Mouse (Mus musculus) MEL (cell line): ENCODE data around the gene Plekhg6. TPM values are rescaled to one million over a fixed set of nuclear protein-coding genes. Genes with fewer than 3 reads are reported as not detected.

ENCODE experiments used
- DNase-seq: peaks from one replicate; pipeline ENCODE4 v3.0.0; 2011; ENCODE audit warnings: low read depth, low spot score
- H3K27ac ChIP-seq: 2 replicates; pipeline ENCODE4 v1.5.1; 2012; ENCODE audit warnings: low read depth, mild to moderate bottlenecking, control low read depth, low read length, moderate library complexity; ENCODE audit not compliant: control insufficient read depth
- H3K27me3 ChIP-seq, 2 experiments: fragments of 150-350 bp in 1 of 2; sonication (generic) in 1 of 2; 2 replicates each; pipeline ENCODE4 v1.6.1; 2012; ENCODE audit warnings: low read length in 2 of 2, mild to moderate bottlenecking in 2 of 2, improper control_type of control experiment in 1 of 2, moderate library complexity in 1 of 2; ENCODE audit not compliant: insufficient read depth in 2 of 2, control insufficient read depth in 1 of 2
- H3K36me3 ChIP-seq, 2 experiments: 2 replicates each; pipeline ENCODE4 v1.6.1; 2012 to 2014; ENCODE audit warnings: low read length in 2 of 2, improper control_type of control experiment in 1 of 2, inconsistent platforms in 1 of 2, mild to moderate bottlenecking in 1 of 2; ENCODE audit not compliant: insufficient read depth in 2 of 2, control insufficient read depth in 1 of 2
- H3K4me1 ChIP-seq, 2 experiments: fragments of 150-350 bp in 1 of 2; sonication (generic) in 1 of 2; 2 replicates each; pipeline ENCODE4 v1.6.1; 2012; ENCODE audit warnings: low read length in 2 of 2, improper control_type of control experiment in 1 of 2, mild to moderate bottlenecking in 1 of 2; ENCODE audit not compliant: insufficient read depth in 2 of 2, control insufficient read depth in 1 of 2
- H3K4me3 ChIP-seq, 2 experiments: fragments of 150-350 bp in 1 of 2; sonication (generic) in 1 of 2; 2 replicates each; pipeline ENCODE4 v1.5.1; 2012; ENCODE audit warnings: low read depth in 2 of 2, low read length in 2 of 2, mild to moderate bottlenecking in 2 of 2, moderate library complexity in 2 of 2, control low read depth in 1 of 2, improper control_type of control experiment in 1 of 2; ENCODE audit not compliant: control insufficient read depth in 1 of 2, insufficient read depth in 1 of 2
- H3K79me2 ChIP-seq: 2 replicates; pipeline ENCODE4 v1.6.1; 2012; ENCODE audit warnings: mild to moderate bottlenecking, low read length, moderate library complexity; ENCODE audit not compliant: control insufficient read depth, poor library complexity, insufficient read depth
- H3K9ac ChIP-seq: 2 replicates; pipeline ENCODE4 v1.6.1; 2012; ENCODE audit warnings: low read depth, mild to moderate bottlenecking, control low read depth, low read length, moderate library complexity; ENCODE audit not compliant: control insufficient read depth, poor library complexity, severe bottlenecking
- H3K9me3 ChIP-seq: fragments of 150-350 bp; sonication (generic); replicated peaks from 2 replicates; pipeline ENCODE4 v1.6.1; 2012; ENCODE audit warnings: mild to moderate bottlenecking, low read length, improper control_type of control experiment, moderate library complexity; ENCODE audit not compliant: insufficient read depth
- BHLHE40 ChIP-seq: IDR thresholded peaks from 2 replicates; pipeline ENCODE4 v1.6.1; 2012; ENCODE audit warnings: low read depth, mild to moderate bottlenecking, inconsistent platforms, low read length, improper control_type of control experiment, borderline replicate concordance
- CHD1 ChIP-seq: IDR thresholded peaks from 2 replicates; pipeline ENCODE4 v1.6.1; 2012; ENCODE audit warnings: low read depth, mild to moderate bottlenecking, inconsistent platforms, low read length, improper control_type of control experiment
- EP300 ChIP-seq, 2 experiments: IDR thresholded peaks; 2 replicates each; pipeline ENCODE4 v1.6.1; 2011; ENCODE audit warnings: improper control_type of control experiment in 2 of 2, low read length in 2 of 2, low read depth in 1 of 2, mild to moderate bottlenecking in 1 of 2
- GATA1 ChIP-seq: IDR thresholded peaks from 2 replicates; pipeline ENCODE4 v1.6.1; 2011; ENCODE audit warnings: low read depth, low read length, improper control_type of control experiment
- HCFC1 ChIP-seq: IDR thresholded peaks from 2 replicates; pipeline ENCODE4 v1.6.1; 2012; ENCODE audit warnings: low read depth, mild to moderate bottlenecking, inconsistent platforms, low read length, improper control_type of control experiment, moderate library complexity
- JUND ChIP-seq: IDR thresholded peaks from 2 replicates; pipeline ENCODE4 v1.6.1; 2011; ENCODE audit warnings: low read depth, mild to moderate bottlenecking, improper control_type of control experiment, low read length
- KAT2A ChIP-seq: conservative IDR thresholded peaks from 2 replicates; pipeline ENCODE4 v1.6.1; 2012; ENCODE audit warnings: low read depth, low read length, improper control_type of control experiment, inconsistent platforms
- MAFK ChIP-seq: IDR thresholded peaks from 2 replicates; pipeline ENCODE4 v1.6.1; 2011; ENCODE audit warnings: low read depth, mild to moderate bottlenecking, low read length, improper control_type of control experiment, borderline replicate concordance
- MAX ChIP-seq: IDR thresholded peaks from 2 replicates; pipeline ENCODE4 v1.6.1; 2011; ENCODE audit warnings: low read length, improper control_type of control experiment
- MYC ChIP-seq: IDR thresholded peaks from 2 replicates; pipeline ENCODE4 v1.6.1; 2011; ENCODE audit warnings: low read depth, mild to moderate bottlenecking, low read length, improper control_type of control experiment, moderate library complexity
- POLR2AphosphoS2 ChIP-seq: IDR thresholded peaks from 2 replicates; pipeline ENCODE4 v1.6.1; 2011; ENCODE audit warnings: low read length, improper control_type of control experiment
- RCOR1 ChIP-seq: IDR thresholded peaks from 2 replicates; pipeline ENCODE4 v1.6.1; 2012; ENCODE audit warnings: low read depth, mild to moderate bottlenecking, inconsistent platforms, low read length, improper control_type of control experiment
- SIN3A ChIP-seq: IDR thresholded peaks from 2 replicates; pipeline ENCODE4 v1.6.1; 2012; ENCODE audit warnings: low read length, improper control_type of control experiment, inconsistent platforms
- TCF12 ChIP-seq: IDR thresholded peaks from 2 replicates; pipeline ENCODE4 v1.6.1; 2014; ENCODE audit warnings: low read depth, mild to moderate bottlenecking, inconsistent platforms, low read length, improper control_type of control experiment, moderate library complexity
- UBTF ChIP-seq: IDR thresholded peaks from 2 replicates; pipeline ENCODE4 v1.6.1; 2012; ENCODE audit warnings: low read depth, mild to moderate bottlenecking, inconsistent platforms, low read length, improper control_type of control experiment, moderate library complexity, borderline replicate concordance; ENCODE audit not compliant: insufficient read depth
- USF1 ChIP-seq: IDR thresholded peaks from 2 replicates; pipeline ENCODE4 v1.6.1; 2014; ENCODE audit warnings: low read depth, mild to moderate bottlenecking, inconsistent platforms, low read length, improper control_type of control experiment, moderate library complexity
- USF2 ChIP-seq, 2 experiments: IDR thresholded peaks; 2 replicates each; pipeline ENCODE4 v1.6.1; 2011 to 2012; ENCODE audit warnings: improper control_type of control experiment in 2 of 2, low read length in 2 of 2, borderline replicate concordance in 1 of 2, inconsistent platforms in 1 of 2, low read depth in 1 of 2, mild to moderate bottlenecking in 1 of 2; ENCODE audit not compliant: insufficient read depth in 1 of 2
- ZC3H11A ChIP-seq: IDR thresholded peaks from 2 replicates; pipeline ENCODE4 v1.6.1; 2012; ENCODE audit warnings: low read depth, mild to moderate bottlenecking, inconsistent platforms, low read length, improper control_type of control experiment
- ZMIZ1 ChIP-seq: IDR thresholded peaks from 2 replicates; pipeline ENCODE4 v1.6.1; 2012; ENCODE audit warnings: low read depth, mild to moderate bottlenecking, inconsistent platforms, low read length, improper control_type of control experiment, moderate library complexity
- polyA plus RNA-seq, 2 experiments: library from polyadenylated mRNA; stranded (reverse) in 1 of 2; unstranded in 1 of 2; fragments of >175 nt in 1 of 2; fragments of >200 nt in 1 of 2; gene quantifications; 2 replicates each; pipeline versions ENCODE4 v1.2.1 to v1.2.4; 2012; ENCODE audit warnings: low replicate concordance in 2 of 2, low read depth in 1 of 2; ENCODE audit not compliant: insufficient read length in 2 of 2, insufficient read depth in 1 of 2, missing spikeins in 1 of 2
- total RNA-seq: library from RNA; depleted of rRNA; stranded (reverse); fragments of 300-350 nt; gene quantifications from 2 replicates; pipeline ENCODE4 v1.2.3, GENCODE M21; 2012

Gene Plekhg6
- total and polyA plus RNA-seq, 3 experiments, result 0.13 TPM; not detected in 2

DNA sequence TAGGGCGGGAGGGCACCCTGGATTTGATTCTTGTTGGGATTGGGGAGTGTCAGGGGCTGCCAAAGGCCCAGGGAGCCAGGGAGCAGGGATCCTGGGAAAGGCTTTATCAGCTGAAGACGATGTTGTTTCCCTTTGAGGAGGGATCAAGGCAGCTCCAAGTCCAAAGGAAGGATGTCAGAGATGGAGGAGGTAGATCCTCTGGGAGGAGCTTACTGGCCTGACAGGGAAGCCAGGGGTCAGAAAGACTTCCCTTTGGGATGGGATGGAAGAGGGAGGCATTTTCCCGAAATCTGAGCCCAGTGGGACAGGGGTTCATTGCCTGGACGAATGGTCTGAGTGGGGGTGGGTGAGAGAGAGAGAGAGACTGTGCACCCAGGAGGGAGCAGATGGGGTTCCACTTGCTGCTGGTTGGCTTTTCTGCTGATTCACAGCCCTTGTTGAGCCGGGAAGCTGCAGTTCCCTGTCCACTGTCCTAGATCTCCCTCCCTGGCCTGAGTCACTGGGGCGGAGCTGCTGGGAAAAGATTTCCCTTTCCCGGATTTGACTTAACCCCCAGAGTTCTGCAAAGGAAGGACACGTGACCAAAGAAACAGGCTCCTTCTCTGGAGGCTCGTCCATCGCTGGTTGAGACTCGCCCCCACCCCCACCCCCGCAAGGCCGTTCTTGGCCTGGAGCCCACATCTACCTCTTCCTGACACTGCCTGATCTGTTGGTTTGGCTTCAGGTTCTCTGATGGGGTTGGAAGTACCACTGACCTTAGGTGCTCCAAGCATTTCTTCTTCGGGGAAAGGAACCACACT lies 26.0 kb downstream of the Plekhg6 start (continued):
- peak; percentile 46; the same call in 1 of the 2 replicates for TF ChIP-seq SIN3A
- no peak for TF ChIP-seq KAT2A
- no peak for TF ChIP-seq MYC
- TF ChIP-seq BHLHE40, result no peak
- no peak for TF ChIP-seq TCF12
- TF ChIP-seq USF2 (IDR thresholded peaks at IDR 0.05; ENCODE audit: borderline replicate concordance in 1 of 2, insufficient read depth in 1 of 2, low read depth in 1 of 2, low read length in 2 of 2), result 0 out of 4 replicates have a peak, but pooled peaks of 1 of the 2 experiments have one; percentile 54
- TF ChIP-seq GATA1, result no peak
- peak; percentile 87 for TF ChIP-seq USF1

DNA sequence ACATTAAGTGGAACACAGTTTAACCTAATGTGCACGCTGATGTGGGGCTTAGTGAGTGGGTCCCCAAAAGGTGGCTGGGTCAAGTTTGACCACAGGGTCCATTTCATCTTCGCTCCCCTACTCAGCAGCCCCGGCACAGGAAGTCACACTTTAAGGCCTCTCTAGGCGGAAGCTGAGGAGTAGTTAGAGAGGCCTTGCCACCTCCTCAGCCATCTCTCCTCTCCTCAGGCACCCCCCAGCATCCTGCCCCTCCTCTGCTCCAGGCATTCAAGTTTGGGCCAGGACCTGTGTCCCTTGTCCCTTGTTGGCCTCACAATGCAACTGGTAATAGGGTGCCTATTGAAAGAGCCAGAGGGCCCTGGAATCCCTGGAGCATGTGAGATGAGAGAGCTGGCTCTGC lies 26.9 kb downstream of the Plekhg6 start:
- TF ChIP-seq MAX (no peak), MAFK (no peak), GATA1 (no peak), RCOR1 (no peak), CHD1 (no peak), EP300 (IDR thresholded peaks at IDR 0.05; ENCODE audit: low read depth in 1 of 2, low read length in 2 of 2) (no peak), UBTF (no peak), POLR2AphosphoS2 (no peak), HCFC1 (no peak), JUND (no peak)
- no peak overlapping the region for H3K27ac ChIP-seq
- no peaks in the 10 kb centered on the region for H3K9me3 ChIP-seq
- H3K27me3 ChIP-seq, result no peaks in the 10 kb centered on the region
- no peak for DNase-seq
- H3K9ac ChIP-seq, result no peak overlapping the region
- H3K4me3 ChIP-seq, result no peak overlapping the region
- H3K36me3 ChIP-seq, result peaks cover 0 to 42% of the 10 kb centered on the region in 2 experiments; a peak in 3 of 4 replicates
- peaks cover 28% of the 10 kb centered on the region for H3K79me2 ChIP-seq
- peaks cover 13 to 49% of the 10 kb centered on the region in 2 experiments for H3K4me1 ChIP-seq

DNA sequence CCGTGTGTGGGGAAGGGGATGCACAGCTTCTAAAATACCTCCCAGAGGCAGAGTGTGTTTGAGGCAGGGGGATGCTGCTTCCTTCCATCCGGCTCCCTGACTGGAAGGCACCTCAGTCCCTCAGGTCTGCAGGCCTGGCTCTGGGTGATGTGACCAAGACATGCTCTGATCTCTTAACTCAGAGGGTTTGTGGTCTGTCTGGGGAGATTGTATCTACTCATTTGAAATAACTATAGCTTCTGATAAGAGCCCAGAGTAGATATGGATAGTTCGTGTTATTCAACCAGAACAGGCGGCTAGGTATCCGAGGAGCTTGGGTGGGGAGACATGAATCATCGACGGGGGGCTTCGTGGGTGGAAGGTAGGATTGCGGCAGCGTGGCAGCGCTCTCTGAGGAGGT lies 27.4 kb downstream of the Plekhg6 start:
- H3K27ac ChIP-seq, result no peak overlapping the region
- H3K79me2 ChIP-seq, result peaks cover 28% of the 10 kb centered on the region
- H3K9me3 ChIP-seq, result no peaks in the 10 kb centered on the region
- H3K4me3 ChIP-seq, result no peak overlapping the region
- no peaks in the 10 kb centered on the region for H3K27me3 ChIP-seq
- H3K36me3 ChIP-seq, result peaks cover 0 to 42% of the 10 kb centered on the region in 2 experiments; a peak in 2 of 4 replicates
- peak; percentile 70 for TF ChIP-seq GATA1
- no peak for TF ChIP-seq ZMIZ1
- no peak for TF ChIP-seq ZC3H11A
- no peak for DNase-seq
- H3K4me1 ChIP-seq, result peaks cover 14 to 53% of the 10 kb centered on the region in 2 experiments
- no peak overlapping the region for H3K9ac ChIP-seq
